Mouse (Mus musculus): ENCODE data around the gene Lrig3.

DNA sequence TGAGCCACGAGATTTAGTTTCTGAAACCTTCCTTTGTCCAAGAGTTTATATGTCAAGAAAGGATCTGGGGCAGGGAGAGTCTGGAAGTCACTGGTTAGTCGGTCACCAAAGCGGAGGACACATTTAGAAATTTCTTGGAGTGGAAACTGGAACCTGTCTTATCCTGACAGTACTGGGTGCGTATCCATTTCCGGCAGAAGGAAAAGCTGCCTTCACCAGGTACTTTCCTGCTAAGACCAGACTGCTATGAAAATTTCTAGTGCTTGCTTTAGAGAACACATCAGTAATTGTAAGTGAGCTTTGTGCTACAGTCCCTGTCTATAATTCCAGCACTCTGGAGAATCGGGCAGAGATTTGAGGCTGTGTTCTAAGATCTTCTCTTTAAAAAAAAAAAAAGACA is 49.2 kb upstream of the Lrig3 start:
- TF ChIP-seq CTCF (IDR thresholded peaks at IDR 0.05; ENCODE audit: control insufficient read depth, insufficient read depth, low read length) (no peak), POLR2A (IDR thresholded peaks at IDR 0.05; ENCODE audit: borderline replicate concordance, control insufficient read depth, low read depth, low read length) (no peak)
